Mouse (Mus musculus): ENCODE measurements around the gene Atp13a2. TPM values are rescaled to one million over a fixed set of nuclear protein-coding genes. Genes with fewer than 3 reads are reported as not detected.

The Atp13a2 gene
- 13.2 and 15.8 TPM in 2 replicates for polyA plus RNA-seq (2015; fragmentation: Nextera tagmentation; extraction: Ambion mirVana)

DNA sequence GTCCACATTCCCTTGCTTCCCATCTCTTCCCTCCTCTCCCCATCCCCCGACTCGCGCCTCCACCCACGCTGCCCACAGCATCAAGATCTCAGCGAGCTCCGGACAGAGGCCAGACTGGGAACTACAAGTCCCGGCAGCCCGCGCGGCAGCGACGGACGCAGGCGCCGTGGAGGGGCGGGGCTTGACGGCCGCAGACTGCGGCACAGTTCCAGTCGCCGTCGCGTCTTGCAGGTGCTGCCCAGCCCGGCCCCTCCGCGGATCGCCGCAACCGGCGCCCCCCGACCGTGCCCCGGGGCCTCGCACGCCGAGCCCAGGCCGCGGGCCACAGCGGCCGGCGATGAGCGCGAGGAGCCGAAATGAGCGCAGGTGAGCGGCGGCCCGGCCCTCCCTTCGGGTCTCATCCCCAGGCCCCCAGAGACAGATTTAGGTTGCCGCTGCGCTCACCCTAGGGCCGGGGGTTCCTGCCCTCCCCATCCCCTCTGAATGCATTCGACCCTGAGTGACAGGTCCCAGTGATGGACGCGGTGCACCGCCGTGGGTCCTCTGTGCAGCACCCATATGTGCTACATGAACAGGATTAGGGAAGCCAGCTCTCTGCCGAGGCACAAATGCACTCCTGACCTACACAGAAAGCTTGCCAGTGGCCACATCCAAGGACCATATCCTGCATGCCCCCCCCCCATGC, at the start of gene Atp13a2:
Gene Atp13a2, plus strand, starts transcription at position 163 of the 685 bp plus-strand sequence.
- peak within 1 kb of the TSS; percentile 81 for H3K4me3 ChIP-seq (ENCODE audit: low read depth, low read length)
- H3K4me1 ChIP-seq (ENCODE audit: insufficient read depth), result peaks cover 38% of the 10 kb centered on the region
- no peaks in the 10 kb centered on the region for H3K36me3 ChIP-seq (replicated peaks; ENCODE audit: insufficient read depth, low read length)
- H3K9ac ChIP-seq (replicated peaks), result peak within 1 kb of the TSS; percentile 80
- peak within 1 kb of the TSS; percentile 81 for H3K27ac ChIP-seq (ENCODE audit: low read depth)
- TF ChIP-seq EP300 (IDR thresholded peaks at IDR 0.05; ENCODE audit: low read depth), result no peak
- under 1% methylated on average over 52 of the region's 58 CpGs for WGBS (ENCODE audit: insufficient replicate concordance)
- DNase-seq, result peak; percentile 92
- ATAC-seq, result peak; percentile 72
- no peaks in the 10 kb centered on the region for H3K9me3 ChIP-seq (ENCODE audit: low read length)
- H3K27me3 ChIP-seq (ENCODE audit: insufficient read depth, low read length), result no peaks in the 10 kb centered on the region
- H3K4me2 ChIP-seq (ENCODE audit: low read depth, low read length), result peak within 1 kb of the TSS; percentile 96

DNA sequence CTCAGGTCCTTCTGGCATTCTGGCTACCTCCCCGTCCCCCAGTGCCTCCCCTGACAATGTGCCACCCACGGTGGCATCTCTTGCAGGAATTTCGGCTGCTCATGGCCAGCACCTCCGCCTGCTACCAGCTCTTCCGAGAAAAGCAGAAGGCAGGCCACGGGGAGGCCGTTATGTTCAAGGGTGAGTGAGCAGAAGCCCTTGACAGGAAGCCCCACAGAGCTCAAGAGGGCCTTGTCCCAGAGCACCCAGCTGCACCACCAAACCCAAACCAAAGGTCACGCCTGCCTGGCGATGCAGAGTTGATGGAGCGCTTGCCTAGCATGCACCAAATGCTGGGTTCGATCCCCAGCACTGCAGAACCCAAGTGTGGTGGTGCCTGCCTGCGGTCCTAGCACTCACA, 42.3 kb upstream of the Atp13a2 start:
- no peaks in the 10 kb centered on the region; the same call in 1 of the 2 replicates for H3K4me1 ChIP-seq (ENCODE audit: insufficient read depth)
- H3K4me2 ChIP-seq (ENCODE audit: low read depth, low read length), result no peak overlapping the region
- no peak for TF ChIP-seq EP300 (IDR thresholded peaks at IDR 0.05; ENCODE audit: low read depth)
- TF ChIP-seq CTCF (IDR thresholded peaks at IDR 0.05; ENCODE audit: low read depth), result no peak
- ATAC-seq (peak; percentile 59), DNase-seq (peak; percentile 48)
- no peak overlapping the region for H3K9ac ChIP-seq (replicated peaks)
- no peaks in the 10 kb centered on the region for H3K27me3 ChIP-seq (ENCODE audit: insufficient read depth, low read length)
- no peak overlapping the region for H3K4me3 ChIP-seq (ENCODE audit: low read depth, low read length)
- H3K36me3 ChIP-seq (replicated peaks; ENCODE audit: insufficient read depth, low read length), result no peaks in the 10 kb centered on the region
- 58% methylated on average over 12 of the region's 12 CpGs for WGBS (ENCODE audit: insufficient replicate concordance)
- H3K9me3 ChIP-seq (ENCODE audit: low read length), result no peaks in the 10 kb centered on the region
- H3K27ac ChIP-seq (ENCODE audit: low read depth), result peak overlapping the region; percentile 60

DNA sequence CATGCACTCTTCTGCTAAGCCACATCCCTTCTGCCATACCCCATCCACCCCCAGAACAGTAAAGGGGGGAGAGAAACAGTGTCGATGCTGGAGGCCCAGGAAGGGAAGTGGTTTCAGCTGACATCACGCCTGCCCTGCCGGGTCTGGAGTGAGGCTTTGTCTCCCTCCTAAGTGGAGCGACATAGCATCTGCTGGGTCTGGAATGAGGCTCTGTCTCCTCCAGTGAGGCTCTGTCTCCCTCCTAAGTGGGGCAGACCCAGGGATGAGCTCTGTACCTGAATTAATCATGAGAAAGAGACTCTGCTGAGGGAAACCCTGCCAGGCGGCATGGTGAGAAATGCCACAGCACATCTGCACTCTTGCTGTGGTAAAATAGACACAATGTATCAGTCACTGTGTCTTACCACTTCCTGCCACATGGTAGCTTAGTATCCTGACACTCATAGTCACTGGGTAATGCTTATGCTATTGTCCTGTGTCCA, 41.7 kb upstream of the Atp13a2 start:
- no peak overlapping the region for H3K9ac ChIP-seq (replicated peaks)
- no peak overlapping the region for H3K4me3 ChIP-seq (ENCODE audit: low read depth, low read length)
- H3K4me2 ChIP-seq (ENCODE audit: low read depth, low read length), result no peak overlapping the region
- peak; percentile 64 for ATAC-seq
- no peaks in the 10 kb centered on the region; the same call in 1 of the 2 replicates for H3K4me1 ChIP-seq (ENCODE audit: insufficient read depth)
- no peaks in the 10 kb centered on the region for H3K9me3 ChIP-seq (ENCODE audit: low read length)
- TF ChIP-seq EP300 (IDR thresholded peaks at IDR 0.05; ENCODE audit: low read depth), result no peak
- no peak for TF ChIP-seq CTCF (IDR thresholded peaks at IDR 0.05; ENCODE audit: low read depth)
- WGBS (ENCODE audit: insufficient replicate concordance), result 22% methylated on average over 5 of the region's 5 CpGs
- H3K27me3 ChIP-seq (ENCODE audit: insufficient read depth, low read length), result no peaks in the 10 kb centered on the region
- H3K36me3 ChIP-seq (replicated peaks; ENCODE audit: insufficient read depth, low read length), result no peaks in the 10 kb centered on the region
- DNase-seq, result no peak
- peak overlapping the region; percentile 60; the same call in 1 of the 2 replicates for H3K27ac ChIP-seq (ENCODE audit: low read depth)

DNA sequence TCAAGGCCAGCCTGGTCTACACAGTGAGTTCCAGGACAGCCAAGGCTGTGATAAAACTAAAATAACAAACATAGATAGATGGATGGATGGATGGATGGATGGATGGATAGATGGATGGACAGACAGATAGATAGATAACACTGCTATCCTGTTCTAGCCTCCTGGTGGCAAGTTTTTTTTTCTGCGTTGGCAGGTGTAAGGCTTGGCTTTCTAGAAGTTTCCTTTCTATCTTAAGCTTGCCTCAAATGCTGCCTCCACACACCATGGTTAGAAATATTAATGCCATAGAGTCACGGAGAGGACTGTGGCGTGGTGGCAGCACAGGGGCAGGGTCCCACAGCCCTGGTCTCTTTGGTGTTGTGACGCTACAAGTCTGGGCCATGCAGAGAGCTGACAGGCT, 41.1 kb upstream of the Atp13a2 start:
- no peaks in the 10 kb centered on the region for H3K27me3 ChIP-seq (ENCODE audit: insufficient read depth, low read length)
- no peaks in the 10 kb centered on the region; the same call in 1 of the 2 replicates for H3K4me1 ChIP-seq (ENCODE audit: insufficient read depth)
- H3K9ac ChIP-seq (replicated peaks), result no peak overlapping the region
- H3K4me3 ChIP-seq (ENCODE audit: low read depth, low read length), result no peak overlapping the region
- H3K36me3 ChIP-seq (replicated peaks; ENCODE audit: insufficient read depth, low read length), result no peaks in the 10 kb centered on the region
- WGBS (ENCODE audit: insufficient replicate concordance), result 86% methylated on average over 4 of the region's 4 CpGs
- H3K27ac ChIP-seq (ENCODE audit: low read depth), result 0 out of 2 replicates have a peak overlapping the region, but pooled peaks have one; percentile 60
- ATAC-seq (no peak), DNase-seq (no peak)
- TF ChIP-seq CTCF (IDR thresholded peaks at IDR 0.05; ENCODE audit: low read depth), result no peak
- TF ChIP-seq EP300 (IDR thresholded peaks at IDR 0.05; ENCODE audit: low read depth), result no peak
- no peak overlapping the region for H3K4me2 ChIP-seq (ENCODE audit: low read depth, low read length)
- H3K9me3 ChIP-seq (ENCODE audit: low read length), result no peaks in the 10 kb centered on the region

DNA sequence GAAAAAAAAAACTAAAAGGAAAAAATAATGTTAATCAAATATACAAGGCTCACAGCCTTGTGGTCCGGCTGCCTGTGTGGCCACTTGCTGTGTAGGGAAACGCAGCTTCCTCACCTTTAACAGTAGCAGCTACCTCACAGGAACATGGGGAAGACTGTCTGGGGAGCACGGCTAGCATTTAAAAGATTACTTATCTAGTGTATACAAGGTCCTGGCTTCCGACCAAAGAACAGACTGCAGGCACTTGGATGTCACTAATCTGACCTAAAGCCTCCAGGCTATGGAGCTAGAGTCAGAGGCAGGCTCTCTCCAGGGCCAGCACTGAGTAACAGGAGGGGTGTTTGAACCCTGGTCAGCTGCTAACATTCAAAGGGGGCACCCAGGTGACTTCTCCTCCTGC, 40.6 kb upstream of the Atp13a2 start:
- WGBS (ENCODE audit: insufficient replicate concordance), result 44% methylated on average over 4 of the region's 4 CpGs
- Histone ChIP-seq H3K9me3 (ENCODE audit: low read length) (no peaks in the 10 kb centered on the region), H3K4me1 (ENCODE audit: insufficient read depth) (no peaks in the 10 kb centered on the region; the same call in 1 of the 2 replicates), H3K9ac (replicated peaks) (no peak overlapping the region), H3K4me2 (ENCODE audit: low read depth, low read length) (no peak overlapping the region), H3K4me3 (ENCODE audit: low read depth, low read length) (no peak overlapping the region), H3K36me3 (replicated peaks; ENCODE audit: insufficient read depth, low read length) (no peaks in the 10 kb centered on the region), H3K27ac (ENCODE audit: low read depth) (no peak overlapping the region), H3K27me3 (ENCODE audit: insufficient read depth, low read length) (no peaks in the 10 kb centered on the region)
- no peak for TF ChIP-seq EP300 (IDR thresholded peaks at IDR 0.05; ENCODE audit: low read depth)
- no peak for TF ChIP-seq CTCF (IDR thresholded peaks at IDR 0.05; ENCODE audit: low read depth)
- DNase-seq, result no peak
- ATAC-seq, result no peak

GRCm38 (mm10) chr4:140946580-140947205, 40.0 kb upstream of the Atp13a2 start:
- TF ChIP-seq EP300 (IDR thresholded peaks at IDR 0.05; ENCODE audit: low read depth), result no peak
- Histone ChIP-seq H3K9ac (replicated peaks) (no peak overlapping the region), H3K27ac (ENCODE audit: low read depth) (no peak overlapping the region), H3K27me3 (ENCODE audit: insufficient read depth, low read length) (no peaks in the 10 kb centered on the region), H3K4me2 (ENCODE audit: low read depth, low read length) (no peak overlapping the region), H3K36me3 (replicated peaks; ENCODE audit: insufficient read depth, low read length) (no peaks in the 10 kb centered on the region), H3K9me3 (ENCODE audit: low read length) (no peaks in the 10 kb centered on the region), H3K4me3 (ENCODE audit: low read depth, low read length) (no peak overlapping the region), H3K4me1 (ENCODE audit: insufficient read depth) (peaks cover 3% of the 10 kb centered on the region; the same call in 1 of the 2 replicates)
- DNase-seq (no peak), ATAC-seq (no peak)
- 69% methylated on average over 14 of the region's 14 CpGs for WGBS (ENCODE audit: insufficient replicate concordance)

Measured in liver, postnatal 0 days (tissue).